Mouse (Mus musculus): ENCODE measurements at regions not wholly inside any gene's neighbourhood (a gene's known extent, or its start where the extent isn't known, plus 50 kb on each side); places are given as distances from the start of the nearest gene placed in this dataset.
A peak's percentile ranks its signal among the peaks of the same experiment; 100 is the strongest.

- TF ChIP-seq GATA1 (IDR thresholded peaks at IDR 0.05; ENCODE audit: low read depth, low read length): peak; percentile 84
- no peak for TF ChIP-seq GABPA (IDR thresholded peaks at IDR 0.05; ENCODE audit: low read depth, low read length)
- no peak for TF ChIP-seq UBTF (IDR thresholded peaks at IDR 0.05; ENCODE audit: borderline replicate concordance, insufficient read depth, low read depth, low read length)
- TF ChIP-seq RCOR1 (IDR thresholded peaks at IDR 0.05; ENCODE audit: low read depth, low read length): peak; percentile 96
- TF ChIP-seq POLR2A (IDR thresholded peaks at IDR 0.05; ENCODE audit: control insufficient read depth in 1 of 2, insufficient read depth in 1 of 2, low read depth in 1 of 2, low read length in 2 of 2, poor library complexity in 1 of 2): no peak
Observed at GRCm38 (mm10) chr14:112562246-112562645, 752.2 kb upstream of the Tpm3-rs7 start (continued).

- H3K9ac ChIP-seq (ENCODE audit: control insufficient read depth, low read depth, low read length, poor library complexity, severe bottlenecking): peak overlapping the region; percentile 42
- peak overlapping the region; percentile 52 for H3K27ac ChIP-seq (ENCODE audit: control insufficient read depth, low read depth, low read length)
- H3K27me3 ChIP-seq (ENCODE audit: control insufficient read depth in 1 of 2, insufficient read depth in 2 of 2, low read length in 2 of 2): no peaks in the 10 kb centered on the region
- peaks cover 0 to 4% of the 10 kb centered on the region in 2 experiments; a peak in 2 of 4 replicates for H3K36me3 ChIP-seq (ENCODE audit: control insufficient read depth in 1 of 2, insufficient read depth in 2 of 2, low read length in 2 of 2)
- no peaks in the 10 kb centered on the region for H3K79me2 ChIP-seq (ENCODE audit: control insufficient read depth, insufficient read depth, low read length, poor library complexity)
- H3K9me3 ChIP-seq (replicated peaks; ENCODE audit: insufficient read depth, low read length): no peaks in the 10 kb centered on the region
- DNase-seq (ENCODE audit: low read depth, low spot score): peak; percentile 67
- peak overlapping the region; percentile 59 to 70 for H3K4me3 ChIP-seq (ENCODE audit: control insufficient read depth in 1 of 2, insufficient read depth in 1 of 2, low read depth in 2 of 2, low read length in 2 of 2)
- peaks cover 3 to 6% of the 10 kb centered on the region in 2 experiments for H3K4me1 ChIP-seq (ENCODE audit: control insufficient read depth in 1 of 2, insufficient read depth in 2 of 2, low read length in 2 of 2)
- TF ChIP-seq USF1 (IDR thresholded peaks at IDR 0.05; ENCODE audit: low read depth, low read length): no peak
- no peak for TF ChIP-seq HCFC1 (IDR thresholded peaks at IDR 0.05; ENCODE audit: low read depth, low read length)
- TF ChIP-seq UBTF (IDR thresholded peaks at IDR 0.05; ENCODE audit: borderline replicate concordance, insufficient read depth, low read depth, low read length): no peak
- no peak for TF ChIP-seq CTCF (IDR thresholded peaks at IDR 0.05 in 2 of 3, conservative IDR thresholded peaks at IDR 0.05 in 1 of 3; ENCODE audit: control insufficient read depth in 1 of 3, insufficient read depth in 1 of 3, low read depth in 2 of 3, low read length in 3 of 3, poor library complexity in 1 of 3, severe bottlenecking in 1 of 3)
- no peak for TF ChIP-seq TBP (IDR thresholded peaks at IDR 0.05; ENCODE audit: low read depth, low read length)
- TF ChIP-seq ELF1 (IDR thresholded peaks at IDR 0.05; ENCODE audit: low read depth, low read length): peak; percentile 38; the same call in 1 of the 2 replicates
- TF ChIP-seq MAZ (IDR thresholded peaks at IDR 0.05; ENCODE audit: low read depth, low read length): no peak
- no peak for TF ChIP-seq MEF2A (IDR thresholded peaks at IDR 0.05; ENCODE audit: extremely low read depth, insufficient replicate concordance, low read depth, low read length, poor library complexity, severe bottlenecking)
- no peak; the same call in 1 of the 2 replicates for TF ChIP-seq MAX (IDR thresholded peaks at IDR 0.05; ENCODE audit: low read length)
- TF ChIP-seq NRF1 (IDR thresholded peaks at IDR 0.05; ENCODE audit: insufficient read depth, low read depth, low read length, poor library complexity, severe bottlenecking): no peak
- no peak for TF ChIP-seq CHD1 (IDR thresholded peaks at IDR 0.05; ENCODE audit: low read depth, low read length)
- TF ChIP-seq GATA1 (IDR thresholded peaks at IDR 0.05; ENCODE audit: low read depth, low read length): peak; percentile 84
- TF ChIP-seq E2F4 (IDR thresholded peaks at IDR 0.05; ENCODE audit: borderline replicate concordance, low read depth, low read length): no peak
- no peak for TF ChIP-seq ZMIZ1 (IDR thresholded peaks at IDR 0.05; ENCODE audit: low read depth, low read length)
- no peak for TF ChIP-seq KAT2A (conservative IDR thresholded peaks at IDR 0.05; ENCODE audit: low read depth, low read length)
- TF ChIP-seq MYC (IDR thresholded peaks at IDR 0.05; ENCODE audit: low read depth, low read length): no peak
- TF ChIP-seq POLR2AphosphoS5 (IDR thresholded peaks at IDR 0.05; ENCODE audit: borderline replicate concordance, low read depth, low read length): no peak
- TF ChIP-seq EP300 (IDR thresholded peaks at IDR 0.05; ENCODE audit: low read depth in 1 of 2, low read length in 2 of 2): peak; percentile 66
- TF ChIP-seq TAL1 (IDR thresholded peaks at IDR 0.05; ENCODE audit: low read length): no peak; the same call in 1 of the 2 replicates
- no peak for TF ChIP-seq JUND (IDR thresholded peaks at IDR 0.05; ENCODE audit: low read depth, low read length)
- no peak for TF ChIP-seq SIN3A (IDR thresholded peaks at IDR 0.05; ENCODE audit: low read length)
- TF ChIP-seq TCF12 (IDR thresholded peaks at IDR 0.05; ENCODE audit: low read depth, low read length): peak; percentile 64
- TF ChIP-seq GABPA (IDR thresholded peaks at IDR 0.05; ENCODE audit: low read depth, low read length): no peak
- no peak for TF ChIP-seq ZKSCAN1 (IDR thresholded peaks at IDR 0.05; ENCODE audit: low read depth, low read length)
- TF ChIP-seq SMC3 (IDR thresholded peaks at IDR 0.05; ENCODE audit: low read depth, low read length): no peak
- TF ChIP-seq ZC3H11A (IDR thresholded peaks at IDR 0.05; ENCODE audit: low read depth, low read length): 0 out of 2 replicates have a peak, but pooled peaks have one; percentile 1
- no peak for TF ChIP-seq POLR2A (IDR thresholded peaks at IDR 0.05; ENCODE audit: control insufficient read depth in 1 of 2, insufficient read depth in 1 of 2, low read depth in 1 of 2, low read length in 2 of 2, poor library complexity in 1 of 2)
- TF ChIP-seq BHLHE40 (IDR thresholded peaks at IDR 0.05; ENCODE audit: borderline replicate concordance, low read depth, low read length): no peak
- TF ChIP-seq CHD2 (IDR thresholded peaks at IDR 0.05; ENCODE audit: low read length): no peak
- no peak for TF ChIP-seq MAFK (IDR thresholded peaks at IDR 0.05; ENCODE audit: borderline replicate concordance, low read depth, low read length)
- TF ChIP-seq NELFE (IDR thresholded peaks at IDR 0.05; ENCODE audit: low read depth, low read length): no peak
- TF ChIP-seq ZNF384 (IDR thresholded peaks at IDR 0.05; ENCODE audit: low read depth, low read length): no peak
- TF ChIP-seq RAD21 (IDR thresholded peaks at IDR 0.05; ENCODE audit: low read depth, low read length): no peak; the same call in 1 of the 2 replicates
- TF ChIP-seq POLR2AphosphoS2 (IDR thresholded peaks at IDR 0.05; ENCODE audit: low read length): no peak
Observed at GRCm38 (mm10) chr14:112594715-112595114, 719.7 kb upstream of the Tpm3-rs7 start.

All from MEL (cell line).